Mouse (Mus musculus) midbrain, embryonic 13.5 days (tissue): ENCODE data around the gene Nr2f1. TPM values are rescaled to one million over a fixed set of nuclear protein-coding genes. Genes with fewer than 3 reads are reported as not detected.

ENCODE experiments used
- ATAC-seq: fragments of 200-750 bp; cut with Nextera tagmentation; 2 replicates; pipeline ENCODE4 v1.8.0; 2017; ENCODE audit warnings: mild to moderate bottlenecking, moderate TSS enrichment, moderate library complexity
- H3K27ac ChIP-seq: fragments of 300-500 bp; sonication (generic); 2 replicates; pipeline ENCODE4 v1.5.1; 2015; ENCODE audit warnings: inconsistent platforms, mild to moderate bottlenecking, moderate library complexity
- H3K27me3 ChIP-seq: fragments of 300-500 bp; sonication (generic); 2 replicates; pipeline ENCODE4 v1.6.1; 2015; ENCODE audit warnings: mild to moderate bottlenecking, inconsistent platforms
- H3K36me3 ChIP-seq: fragments of 300-500 bp; sonication (generic); 2 replicates; pipeline ENCODE4 v1.6.1; 2015; ENCODE audit warnings: mild to moderate bottlenecking, inconsistent platforms
- H3K4me1 ChIP-seq: fragments of 300-500 bp; sonication (generic); replicated peaks from 2 replicates; pipeline ENCODE4 v1.6.1; 2015; ENCODE audit warnings: inconsistent platforms
- H3K4me2 ChIP-seq: fragments of 300-500 bp; sonication (generic); replicated peaks from 2 replicates; pipeline ENCODE4 v1.6.1; 2015; ENCODE audit warnings: moderate library complexity, mild to moderate bottlenecking, inconsistent platforms
- H3K4me3 ChIP-seq: fragments of 300-500 bp; sonication (generic); replicated peaks from 2 replicates; pipeline ENCODE4 v1.5.1; 2015; ENCODE audit warnings: mild to moderate bottlenecking, inconsistent platforms
- H3K9ac ChIP-seq: fragments of 300-500 bp; sonication (generic); replicated peaks from 2 replicates; pipeline ENCODE4 v1.6.1; 2015; ENCODE audit warnings: mild to moderate bottlenecking, inconsistent platforms
- H3K9me3 ChIP-seq: fragments of 300-500 bp; sonication (generic); 2 replicates; pipeline ENCODE4 v1.6.1; 2016; ENCODE audit warnings: mild to moderate bottlenecking, inconsistent platforms
- WGBS: fragments of 180-500 bp; shearing (Covaris S2); methylation state at CpG from one replicate; pipeline ENCODE4 v1.1.7; 2015; 5-methylcytosine and 5-hydroxymethylcytosine counted together
- polyA plus RNA-seq: library from polyadenylated mRNA; unstranded; fragments of >200 nt; fragmentation: Nextera tagmentation; extraction: Ambion mirVana; gene quantifications from 2 replicates; pipeline ENCODE4 v1.2.1, GENCODE M21; 2015

Nr2f1 gene
- polyA plus RNA-seq, 1 experiment from 2014 or later, result 76.9 TPM

GRCm38 (mm10) chr13:78186340-78186946 is 13.1 kb downstream of the Nr2f1 start:
- peak overlapping the region; percentile 92 for H3K27ac ChIP-seq

GRCm38 (mm10) chr13:78184786-78185466 is 14.6 kb downstream of the Nr2f1 start:
- no peak for ATAC-seq
- Histone ChIP-seq H3K4me2 (peak overlapping the region; percentile 57), H3K9me3 (no peaks in the 10 kb centered on the region), H3K4me3 (no peak overlapping the region), H3K27ac (peak overlapping the region; percentile 92), H3K9ac (peak overlapping the region; percentile 32; the same call in 1 of the 2 replicates), H3K27me3 (peaks cover 53% of the 10 kb centered on the region), H3K36me3 (peaks cover 17% of the 10 kb centered on the region), H3K4me1 (peaks cover 80% of the 10 kb centered on the region)
- 7% methylated on average over 14 of the region's 14 CpGs for WGBS

More at GRCm38 (mm10) chr13:78186340-78186946, 13.1 kb downstream of the Nr2f1 start:
- Histone ChIP-seq H3K4me2 (peak overlapping the region; percentile 47; the same call in 1 of the 2 replicates), H3K4me1 (peaks cover 86% of the 10 kb centered on the region), H3K9ac (0 out of 2 replicates have a peak overlapping the region, but pooled peaks have one; percentile 51), H3K4me3 (no peak overlapping the region), H3K36me3 (peaks cover 19% of the 10 kb centered on the region), H3K9me3 (no peaks in the 10 kb centered on the region), H3K27me3 (peaks cover 63% of the 10 kb centered on the region)
- no peak for ATAC-seq
- 14% methylated on average over 12 of the region's 12 CpGs for WGBS

- ATAC-seq, result peak; percentile 57
- Histone ChIP-seq H3K4me2 (peak overlapping the region; percentile 57), H3K9ac (peak overlapping the region; percentile 32; the same call in 1 of the 2 replicates), H3K4me1 (peaks cover 83% of the 10 kb centered on the region), H3K4me3 (no peak overlapping the region), H3K36me3 (peaks cover 11% of the 10 kb centered on the region), H3K27ac (peak overlapping the region; percentile 92), H3K9me3 (no peaks in the 10 kb centered on the region), H3K27me3 (peaks cover 55% of the 10 kb centered on the region)
- WGBS, result 6% methylated on average over 5 of the region's 5 CpGs
Observed at GRCm38 (mm10) chr13:78183986-78184385, 15.6 kb downstream of the Nr2f1 start.

- Histone ChIP-seq H3K4me1 (peaks cover 75% of the 10 kb centered on the region), H3K36me3 (peaks cover 6% of the 10 kb centered on the region), H3K27me3 (peaks cover 54% of the 10 kb centered on the region), H3K9me3 (no peaks in the 10 kb centered on the region), H3K4me2 (peak overlapping the region; percentile 57), H3K27ac (peak overlapping the region; percentile 92), H3K9ac (peak overlapping the region; percentile 64), H3K4me3 (peak overlapping the region; percentile 43)
- ATAC-seq, result no peak
- WGBS, result 3% methylated on average over 5 of the region's 5 CpGs
Observed at GRCm38 (mm10) chr13:78183004-78183403, 16.6 kb downstream of the Nr2f1 start.

GRCm38 (mm10) chr13:78181930-78182558 is 17.5 kb downstream of the Nr2f1 start:
- ATAC-seq, result peak; percentile 53
- H3K4me2 ChIP-seq, result peak overlapping the region; percentile 57
- peak overlapping the region; percentile 64 for H3K9ac ChIP-seq
- peak overlapping the region; percentile 92 for H3K27ac ChIP-seq
- H3K9me3 ChIP-seq, result no peaks in the 10 kb centered on the region
- H3K4me3 ChIP-seq, result peak overlapping the region; percentile 43
- H3K27me3 ChIP-seq, result peaks cover 48% of the 10 kb centered on the region
- H3K36me3 ChIP-seq, result peaks cover 3% of the 10 kb centered on the region; the same call in 1 of the 2 replicates
- peaks cover 66% of the 10 kb centered on the region for H3K4me1 ChIP-seq
- 1% methylated on average over 14 of the region's 14 CpGs for WGBS

- Histone ChIP-seq H3K27ac (peak overlapping the region; percentile 92), H3K4me1 (peaks cover 59% of the 10 kb centered on the region), H3K36me3 (no peaks in the 10 kb centered on the region), H3K9ac (peak overlapping the region; percentile 64), H3K27me3 (peaks cover 47% of the 10 kb centered on the region), H3K9me3 (no peaks in the 10 kb centered on the region), H3K4me2 (peak overlapping the region; percentile 57), H3K4me3 (peak overlapping the region; percentile 43)
- under 1% methylated on average over 44 of the region's 44 CpGs for WGBS
- peak; percentile 25 for ATAC-seq
Observed at GRCm38 (mm10) chr13:78181071-78181929, 18.3 kb downstream of the Nr2f1 start.

- WGBS, result 32% methylated on average over 3 of the region's 3 CpGs
- peaks cover 49% of the 10 kb centered on the region for H3K27me3 ChIP-seq
- H3K9me3 ChIP-seq, result no peaks in the 10 kb centered on the region
- peaks cover 53% of the 10 kb centered on the region for H3K4me1 ChIP-seq
- H3K4me3 ChIP-seq, result peak overlapping the region; percentile 46; the same call in 1 of the 2 replicates
- H3K4me2 ChIP-seq, result peak overlapping the region; percentile 61
- no peaks in the 10 kb centered on the region for H3K36me3 ChIP-seq
- H3K27ac ChIP-seq, result peak overlapping the region; percentile 92
- no peak overlapping the region for H3K9ac ChIP-seq
- ATAC-seq, result no peak
Observed at GRCm38 (mm10) chr13:78180261-78180660, 19.3 kb downstream of the Nr2f1 start.

GRCm38 (mm10) chr13:78179312-78180097 is 20.1 kb downstream of the Nr2f1 start:
- peak overlapping the region; percentile 92 for H3K27ac ChIP-seq
- H3K36me3 ChIP-seq, result no peaks in the 10 kb centered on the region
- H3K4me2 ChIP-seq, result peak overlapping the region; percentile 61
- H3K4me3 ChIP-seq, result peak overlapping the region; percentile 46
- peak; percentile 73 for ATAC-seq
- H3K9ac ChIP-seq, result peak overlapping the region; percentile 77
- 2% methylated on average over 38 of the region's 38 CpGs for WGBS
- H3K9me3 ChIP-seq, result no peaks in the 10 kb centered on the region
- peaks cover 56% of the 10 kb centered on the region for H3K27me3 ChIP-seq
- H3K4me1 ChIP-seq, result peaks cover 45% of the 10 kb centered on the region

GRCm38 (mm10) chr13:78178771-78179170 is 20.8 kb downstream of the Nr2f1 start:
- Histone ChIP-seq H3K4me2 (peak overlapping the region; percentile 61), H3K4me1 (peaks cover 38% of the 10 kb centered on the region), H3K27me3 (peaks cover 63% of the 10 kb centered on the region), H3K27ac (peak overlapping the region; percentile 92), H3K9ac (peak overlapping the region; percentile 77), H3K4me3 (peak overlapping the region; percentile 46), H3K36me3 (no peaks in the 10 kb centered on the region), H3K9me3 (no peaks in the 10 kb centered on the region)
- ATAC-seq, result no peak
- WGBS, result 5% methylated on average over 5 of the region's 5 CpGs

GRCm38 (mm10) chr13:78178021-78178420 is 21.5 kb downstream of the Nr2f1 start:
- H3K27me3 ChIP-seq, result peaks cover 66% of the 10 kb centered on the region
- peak overlapping the region; percentile 92 for H3K27ac ChIP-seq
- H3K4me1 ChIP-seq, result peaks cover 32% of the 10 kb centered on the region
- 8% methylated on average over 1 of the region's 1 CpGs for WGBS
- no peak for ATAC-seq
- peak overlapping the region; percentile 77 for H3K9ac ChIP-seq
- H3K4me2 ChIP-seq, result peak overlapping the region; percentile 61
- H3K4me3 ChIP-seq, result peak overlapping the region; percentile 46
- no peaks in the 10 kb centered on the region for H3K9me3 ChIP-seq
- H3K36me3 ChIP-seq, result no peaks in the 10 kb centered on the region
